Comparison of ENCODE assay signal across 8 mouse cellular contexts in the genomic region with DNA sequence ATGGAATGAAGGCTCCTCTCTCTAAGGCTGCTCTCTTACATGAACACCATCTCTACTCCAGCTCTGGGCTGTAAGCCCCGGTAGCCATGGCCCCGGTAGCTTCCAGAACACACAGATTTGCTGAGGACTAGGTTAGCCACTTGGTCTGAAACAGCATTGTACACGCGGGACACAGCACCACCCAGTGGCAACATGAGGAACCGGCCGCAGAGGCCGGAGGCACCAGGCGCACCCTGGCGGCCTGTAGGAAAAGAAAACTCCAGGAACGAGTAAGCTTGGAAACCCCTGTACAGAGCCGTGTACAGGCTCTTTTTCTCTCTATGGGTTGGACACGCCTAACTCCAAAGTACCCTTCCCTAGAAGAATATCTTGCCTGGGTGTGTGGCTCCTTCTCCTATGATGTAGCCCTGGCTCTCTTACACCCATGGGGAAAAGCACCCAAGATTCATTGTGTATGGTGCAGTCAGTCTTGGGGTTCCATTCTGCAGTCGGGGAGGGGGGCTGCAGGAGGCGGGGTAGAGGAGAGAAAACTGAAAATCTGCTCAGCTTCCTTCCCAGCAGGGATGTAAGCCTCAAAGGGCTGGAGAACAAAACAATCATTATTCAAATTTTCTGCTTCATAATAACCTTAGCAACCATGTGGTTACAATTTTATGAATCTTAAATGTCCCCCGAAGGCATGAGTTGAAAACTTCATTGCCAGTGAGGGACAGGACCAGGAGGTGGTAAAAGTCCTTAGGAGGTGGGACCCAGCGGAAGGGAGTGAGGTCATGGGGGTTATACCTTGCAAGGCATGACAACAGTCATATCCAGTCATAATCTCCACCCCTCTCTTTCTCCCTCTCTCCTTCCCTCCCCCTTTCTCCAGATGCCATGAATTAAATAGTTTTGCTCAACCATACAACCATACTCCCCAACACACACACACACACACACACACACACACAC.
DNase-seq lines count a peak whose midpoint lies in the region; ATAC-seq and TF ChIP-seq lines count a peak whose summit lies in the region.

No protein-coding gene starts in this region.

- H3K9ac ChIP-seq in embryonic facial prominence, embryonic 12.5 days = no peak overlapping the region
- no peak overlapping the region for H3K9ac ChIP-seq in kidney, embryonic 14.5 days (ENCODE audit: low read depth, low read length)
- no peak overlapping the region for H3K9ac ChIP-seq in limb, embryonic 14.5 days (ENCODE audit: low read depth, low read length, severe bottlenecking)

- no peaks in the 10 kb centered on the region for H3K4me1 ChIP-seq in embryonic facial prominence, embryonic 12.5 days
- H3K4me1 ChIP-seq in kidney, embryonic 14.5 days (ENCODE audit: control insufficient read depth, insufficient read depth, low read length) = no peaks in the 10 kb centered on the region
- H3K4me1 ChIP-seq in limb, embryonic 14.5 days (ENCODE audit: control insufficient read depth, insufficient read depth, low read length) = no peaks in the 10 kb centered on the region

- H3K27ac ChIP-seq in embryonic facial prominence, embryonic 12.5 days = no peak overlapping the region
- no peak overlapping the region for H3K27ac ChIP-seq in kidney, embryonic 14.5 days (ENCODE audit: low read depth, low read length)
- no peak overlapping the region for H3K27ac ChIP-seq in limb, embryonic 14.5 days (replicated peaks; ENCODE audit: low read depth, low read length)

- no peaks in the 10 kb centered on the region for H3K9me3 ChIP-seq in embryonic facial prominence, embryonic 12.5 days
- H3K9me3 ChIP-seq in kidney, embryonic 14.5 days (ENCODE audit: control insufficient read depth, low read length) = no peaks in the 10 kb centered on the region
- H3K9me3 ChIP-seq in limb, embryonic 14.5 days (ENCODE audit: control insufficient read depth, low read length) = no peaks in the 10 kb centered on the region

- H3K27me3 ChIP-seq in embryonic facial prominence, embryonic 12.5 days = peaks cover 7% of the 10 kb centered on the region; the same call in 1 of the 2 replicates
- no peaks in the 10 kb centered on the region; the same call in 1 of the 2 replicates for H3K27me3 ChIP-seq in kidney, embryonic 14.5 days (ENCODE audit: control insufficient read depth, insufficient read depth, low read length)
- H3K27me3 ChIP-seq in limb, embryonic 14.5 days (ENCODE audit: control insufficient read depth, insufficient read depth, low read length) = no peaks in the 10 kb centered on the region

- H3K4me3 ChIP-seq in embryonic facial prominence, embryonic 12.5 days = no peak overlapping the region
- H3K4me3 ChIP-seq in kidney, embryonic 14.5 days (ENCODE audit: low read length) = no peak overlapping the region
- H3K4me3 ChIP-seq in limb, embryonic 14.5 days (replicated peaks; ENCODE audit: low read length) = no peak overlapping the region

- no peak for TF ChIP-seq POLR2A in limb, embryonic 14.5 days (IDR thresholded peaks at IDR 0.05; ENCODE audit: borderline replicate concordance, extremely low read depth, insufficient read depth, insufficient read length)

- peak; percentile 61 for ATAC-seq in embryonic facial prominence, embryonic 12.5 days (ENCODE audit: insufficient number of reproducible peaks, insufficient read depth, low FRiP score, low TSS enrichment)
- peak; percentile 79 for ATAC-seq in kidney, embryonic 14.5 days (ENCODE audit: low FRiP score, low TSS enrichment)
- peak; percentile 76 for ATAC-seq in limb, embryonic 14.5 days (ENCODE audit: low FRiP score, low read depth)
- ATAC-seq in monocyte, adult 5-6 weeks (replicated peaks; ENCODE audit: insufficient number of reproducible peaks, low FRiP score, low TSS enrichment, poor library complexity, severe bottlenecking) = peak; percentile 86

- DNase-seq in 3134 (ENCODE audit: extremely low read depth, insufficient read length, low spot score) = peak; percentile 89
- peak; percentile 91 for DNase-seq in adrenal gland, postnatal 14 days
- DNase-seq in heart, adult 8-10 months (ENCODE audit: low spot score) = peak; percentile 82
- peak; percentile 80 for DNase-seq in limb, embryonic 14.5 days (ENCODE audit: low spot score)
- DNase-seq in spleen, postnatal 36 days (ENCODE audit: low spot score in 2 of 2) = peak; percentile 73 to 78

- 12% methylated on average over 16 of the region's 16 CpGs for WGBS in embryonic facial prominence, embryonic 12.5 days
- WGBS in kidney, embryonic 14.5 days = 19% methylated on average over 16 of the region's 16 CpGs
- 9% methylated on average over 16 of the region's 16 CpGs for WGBS in limb, embryonic 14.5 days

- no peaks in the 10 kb centered on the region for H3K36me3 ChIP-seq in embryonic facial prominence, embryonic 12.5 days
- no peaks in the 10 kb centered on the region for H3K36me3 ChIP-seq in kidney, embryonic 14.5 days (ENCODE audit: control insufficient read depth, insufficient read depth, low read length)
- no peaks in the 10 kb centered on the region for H3K36me3 ChIP-seq in limb, embryonic 14.5 days (ENCODE audit: control insufficient read depth, insufficient read depth, low read length)

- H3K4me2 ChIP-seq in embryonic facial prominence, embryonic 12.5 days (replicated peaks) = no peak overlapping the region
- no peak overlapping the region for H3K4me2 ChIP-seq in kidney, embryonic 14.5 days (replicated peaks; ENCODE audit: low read depth, low read length)
- H3K4me2 ChIP-seq in limb, embryonic 14.5 days (replicated peaks; ENCODE audit: low read depth, low read length, severe bottlenecking) = no peak overlapping the region
